Mouse (Mus musculus): ENCODE measurements at regions not wholly inside any gene's neighbourhood (a gene's known extent, or its start where the extent isn't known, plus 50 kb on each side); places are given as distances from the start of the nearest gene placed in this dataset.

DNA sequence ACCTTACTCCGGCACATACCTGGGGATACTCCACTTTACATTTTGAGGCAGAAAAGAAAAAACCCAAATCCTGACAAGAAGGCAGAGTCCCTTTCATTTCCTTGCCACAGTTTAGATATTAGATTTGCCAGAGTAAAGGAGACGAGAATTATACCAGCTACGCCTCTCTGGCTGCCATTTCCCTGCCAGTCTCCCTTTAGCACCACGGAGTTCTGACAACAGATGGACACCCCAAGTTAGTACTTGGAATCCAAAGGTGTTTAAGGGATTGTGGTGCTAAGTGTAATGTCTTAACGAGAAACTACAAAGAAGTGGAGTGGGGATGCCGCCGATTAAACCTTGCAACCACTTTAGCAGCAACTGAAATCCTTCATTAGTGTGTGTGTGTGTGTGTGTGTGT is 176.6 kb downstream of the Rergl start:
- TF ChIP-seq CTCF (IDR thresholded peaks at IDR 0.05; ENCODE audit: low read depth, low read length) (no peak), TAL1 (conservative IDR thresholded peaks at IDR 0.05; ENCODE audit: low read depth, low read length) (no peak)

Data from G1E (cell line).